ENCODE assay signal across 13 mouse cellular contexts in the genomic region with DNA sequence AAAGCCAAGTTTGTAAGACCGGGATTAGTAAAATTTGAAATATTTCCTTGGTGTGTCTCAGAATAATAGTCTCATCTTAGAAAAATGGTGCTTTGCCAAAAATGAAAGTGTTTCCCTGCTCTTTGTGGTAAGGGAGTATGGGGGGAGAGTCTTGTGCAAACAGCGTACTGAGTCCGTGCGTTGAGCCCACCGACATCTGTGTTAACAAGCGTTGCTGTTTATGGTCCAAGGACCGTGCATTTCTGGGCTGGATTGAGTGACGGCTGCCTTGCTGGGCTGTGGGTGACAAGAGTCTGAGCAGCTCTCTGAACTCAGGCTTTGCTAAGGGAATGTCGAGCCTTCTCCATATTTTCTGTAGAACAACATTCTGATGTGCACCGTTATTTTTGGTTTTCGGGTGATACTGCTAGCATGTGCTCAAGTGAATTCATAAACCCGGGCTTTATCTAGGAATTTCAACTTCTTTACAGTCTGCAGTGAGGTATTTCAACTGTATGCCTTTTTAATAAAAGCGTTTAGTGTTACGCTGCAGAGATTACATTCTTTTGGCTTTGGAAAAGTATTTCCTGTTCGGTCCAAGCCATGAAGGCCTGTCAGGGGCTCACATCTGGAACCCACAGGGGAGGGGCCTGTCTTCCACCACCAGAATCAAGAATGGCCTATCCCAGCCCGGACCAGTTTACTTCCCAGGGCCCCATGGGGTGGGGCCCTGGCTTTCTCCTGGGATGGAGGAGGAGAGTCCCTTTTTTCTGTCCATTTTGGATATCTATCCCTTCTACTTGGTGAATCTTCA. TPM values are rescaled to one million over a fixed set of nuclear protein-coding genes. Genes with fewer than 3 reads are reported as not detected.
DNase-seq lines count a peak whose midpoint lies in the region; ATAC-seq and TF ChIP-seq lines count a peak whose summit lies in the region.
"Had no signal": no experiment of that assay in that cellular context is flagged by ENCODE, and none has a peak within 500 bp of the region (broad histone marks: within the 10 kb centered on the region; RNA-seq: fewer than 3 reads in every experiment).

No protein-coding gene starts in this region.

- peak overlapping the region; percentile 12; the same call in 1 of the 2 replicates for H3K4me2 ChIP-seq in heart, embryonic 14.5 days (ENCODE audit: low read length)
- H3K4me2 ChIP-seq in midbrain, embryonic 11.5 days, result no peak overlapping the region
- H3K4me2 ChIP-seq in intestine, postnatal 0 days (replicated peaks; ENCODE audit: low read depth), result 0 out of 2 replicates have a peak overlapping the region, but pooled peaks have one; percentile 0
- H3K4me2 ChIP-seq in stomach, postnatal 0 days (replicated peaks; ENCODE audit: low read depth), result peak overlapping the region; percentile 5; the same call in 1 of the 2 replicates

- DNase-seq in heart, postnatal 25 days (ENCODE audit: low spot score), result no peak
- DNase-seq in midbrain, embryonic 11.5 days (ENCODE audit: low spot score, missing footprints), result peak; percentile 74
- DNase-seq in midbrain, embryonic 10.5 days (ENCODE audit: low spot score), result no peak
- DNase-seq in stomach, postnatal 0 days (ENCODE audit: low spot score), result no peak
- DNase-seq in cerebellum, adult 8-10 months, result no peak
- no peak for DNase-seq in left cerebral cortex, adult 9 months (ENCODE audit: low spot score in 2 of 2)
- DNase-seq: cerebellum, adult 9-11 months; thymus, postnatal 36 days had no signal

- TF ChIP-seq CTCF in intestine, postnatal 0 days (IDR thresholded peaks at IDR 0.05; ENCODE audit: low read depth), result no peak
- TF ChIP-seq CTCF in stomach, postnatal 0 days (IDR thresholded peaks at IDR 0.05; ENCODE audit: low read depth), result no peak

- no peaks in the 10 kb centered on the region for H3K9me3 ChIP-seq in heart, embryonic 14.5 days (ENCODE audit: control insufficient read depth, low read length)
- no peaks in the 10 kb centered on the region for H3K9me3 ChIP-seq in midbrain, embryonic 11.5 days (ENCODE audit: control insufficient read depth, low read length)
- no peaks in the 10 kb centered on the region for H3K9me3 ChIP-seq in midbrain, embryonic 10.5 days (replicated peaks)
- no peaks in the 10 kb centered on the region for H3K9me3 ChIP-seq in intestine, postnatal 0 days (ENCODE audit: control insufficient read depth)
- H3K9me3 ChIP-seq in stomach, postnatal 0 days (ENCODE audit: control insufficient read depth, low read length), result no peaks in the 10 kb centered on the region

- no peaks in the 10 kb centered on the region for H3K36me3 ChIP-seq in heart, embryonic 14.5 days (ENCODE audit: control insufficient read depth, insufficient read depth, low read length)
- H3K36me3 ChIP-seq in midbrain, embryonic 11.5 days (ENCODE audit: control insufficient read depth, insufficient read depth, low read length), result no peaks in the 10 kb centered on the region
- H3K36me3 ChIP-seq in midbrain, embryonic 10.5 days, result no peaks in the 10 kb centered on the region
- no peaks in the 10 kb centered on the region for H3K36me3 ChIP-seq in intestine, postnatal 0 days (ENCODE audit: control insufficient read depth, insufficient read depth)
- H3K36me3 ChIP-seq in stomach, postnatal 0 days (ENCODE audit: control insufficient read depth, insufficient read depth, low read length), result no peaks in the 10 kb centered on the region

- ATAC-seq in heart, embryonic 14.5 days (ENCODE audit: insufficient number of reproducible peaks, insufficient read depth, low FRiP score, low read depth), result no peak
- ATAC-seq in midbrain, embryonic 11.5 days (ENCODE audit: low FRiP score), result no peak
- no peak for ATAC-seq in intestine, postnatal 0 days
- no peak; the same call in 1 of the 2 replicates for ATAC-seq in stomach, postnatal 0 days (ENCODE audit: low FRiP score, low TSS enrichment)

- H3K9ac ChIP-seq in heart, embryonic 14.5 days (ENCODE audit: low read length), result no peak overlapping the region
- no peak overlapping the region for H3K9ac ChIP-seq in midbrain, embryonic 11.5 days (ENCODE audit: low read length)
- H3K9ac ChIP-seq in intestine, postnatal 0 days (ENCODE audit: low read depth, low read length), result no peak overlapping the region
- no peak overlapping the region for H3K9ac ChIP-seq in stomach, postnatal 0 days (ENCODE audit: low read length)

- intact Hi-C loops in heart, postnatal 25 days (cut with DNase I), result no loop called here

- TF ChIP-seq EP300 in stomach, postnatal 0 days (optimal IDR thresholded peaks at IDR 0.05), result no peak

- H3K4me1 ChIP-seq in heart, embryonic 14.5 days (ENCODE audit: control insufficient read depth in 2 of 2, insufficient read depth in 2 of 2, low read length in 2 of 2), result peaks cover 2 to 5% of the 10 kb centered on the region in 2 experiments; a peak in 1 of 4 replicates
- no peaks in the 10 kb centered on the region for H3K4me1 ChIP-seq in midbrain, embryonic 11.5 days (ENCODE audit: control insufficient read depth, insufficient read depth, low read length)
- H3K4me1 ChIP-seq in midbrain, embryonic 10.5 days, result no peaks in the 10 kb centered on the region
- no peaks in the 10 kb centered on the region for H3K4me1 ChIP-seq in intestine, postnatal 0 days (replicated peaks; ENCODE audit: control insufficient read depth, insufficient read depth, low read length)
- H3K4me1 ChIP-seq in stomach, postnatal 0 days (replicated peaks; ENCODE audit: control insufficient read depth, insufficient read depth), result no peaks in the 10 kb centered on the region; the same call in 1 of the 2 replicates

- 52% methylated on average over 16 of the region's 16 CpGs for WGBS in heart, embryonic 14.5 days
- WGBS in midbrain, embryonic 11.5 days, result 75% methylated on average over 16 of the region's 16 CpGs
- WGBS in midbrain, embryonic 10.5 days, result 84% methylated on average over 16 of the region's 16 CpGs
- 57% methylated on average over 16 of the region's 16 CpGs for WGBS in intestine, postnatal 0 days
- 26% methylated on average over 16 of the region's 16 CpGs for WGBS in stomach, postnatal 0 days

- no peak overlapping the region for H3K4me3 ChIP-seq in heart, embryonic 14.5 days (ENCODE audit: control insufficient read depth in 1 of 2, insufficient read depth in 1 of 2, low read depth in 1 of 2, low read length in 2 of 2)
- H3K4me3 ChIP-seq in midbrain, embryonic 11.5 days (ENCODE audit: low read depth, low read length), result no peak overlapping the region
- no peak overlapping the region for H3K4me3 ChIP-seq in midbrain, embryonic 10.5 days
- no peak overlapping the region for H3K4me3 ChIP-seq in intestine, postnatal 0 days (ENCODE audit: low read depth, low read length)
- H3K4me3 ChIP-seq in stomach, postnatal 0 days (ENCODE audit: low read depth, low read length), result no peak overlapping the region
- H3K4me3 ChIP-seq: erythroblast, embryonic 14.5 days had no signal

- peak overlapping the region; percentile 3 to 51; a peak in 1 of 4 replicates for H3K27ac ChIP-seq in heart, embryonic 14.5 days (replicated peaks in 1 of 2; ENCODE audit: control insufficient read depth in 1 of 2, insufficient read depth in 1 of 2, low read depth in 2 of 2, low read length in 2 of 2)
- no peak overlapping the region for H3K27ac ChIP-seq in midbrain, embryonic 11.5 days (ENCODE audit: low read depth, low read length)
- no peak overlapping the region for H3K27ac ChIP-seq in midbrain, embryonic 10.5 days (replicated peaks)
- no peak overlapping the region for H3K27ac ChIP-seq in intestine, postnatal 0 days (ENCODE audit: low read depth, low read length)
- no peak overlapping the region for H3K27ac ChIP-seq in stomach, postnatal 0 days (replicated peaks)
- H3K27ac ChIP-seq: macrophage had no signal

- no peaks in the 10 kb centered on the region for H3K27me3 ChIP-seq in heart, embryonic 14.5 days (ENCODE audit: control insufficient read depth, insufficient read depth, low read length)
- no peaks in the 10 kb centered on the region for H3K27me3 ChIP-seq in midbrain, embryonic 11.5 days (ENCODE audit: control insufficient read depth, insufficient read depth, low read length)
- H3K27me3 ChIP-seq in midbrain, embryonic 10.5 days (ENCODE audit: low read depth, poor library complexity, severe bottlenecking), result no peaks in the 10 kb centered on the region
- no peaks in the 10 kb centered on the region for H3K27me3 ChIP-seq in intestine, postnatal 0 days (replicated peaks; ENCODE audit: control insufficient read depth, insufficient read depth, low read length)
- no peaks in the 10 kb centered on the region for H3K27me3 ChIP-seq in stomach, postnatal 0 days (ENCODE audit: control insufficient read depth, insufficient read depth, low read length)

RNA-seq across cellular contexts. Expression of a gene that starts 20.6 kb away (rescaled TPM):
- polyA plus RNA-seq in heart, embryonic 14.5 days (2014; fragmentation: Nextera tagmentation; extraction: Ambion mirVana), result 0.05 and 0.57 TPM in 2 replicates
- under 1 TPM; 0.11 to 0.16 TPM for total RNA-seq in heart, postnatal 25 days (2021)
- 0.18 TPM in 1 of 2 replicates, not detected in the other for polyA plus RNA-seq in midbrain, embryonic 11.5 days (2014; fragmentation: Nextera tagmentation; extraction: Ambion mirVana)
- polyA plus RNA-seq in midbrain, embryonic 10.5 days (2016; fragmentation: Nextera tagmentation; extraction: Ambion mirVana), result 0.26 and 0.30 TPM in 2 replicates
- 0.18 and 0.35 TPM in 2 replicates for polyA plus RNA-seq in intestine, postnatal 0 days (2015; fragmentation: Nextera tagmentation; extraction: Ambion mirVana)
- 0.22 and 0.24 TPM in 2 replicates for polyA plus RNA-seq in stomach, postnatal 0 days (2015; fragmentation: Nextera tagmentation; extraction: Ambion mirVana)
- polyA plus RNA-seq: erythroblast, embryonic 14.5 days had no signal

RNA-seq across cellular contexts. Expression of a gene that starts 30.2 kb away (rescaled TPM):
- 0.42 TPM in 2 replicates for polyA plus RNA-seq in heart, embryonic 14.5 days (2014; fragmentation: Nextera tagmentation; extraction: Ambion mirVana)
- total RNA-seq in heart, postnatal 25 days (2021), result not detected
- not detected in 2 replicates for polyA plus RNA-seq in midbrain, embryonic 11.5 days (2014; fragmentation: Nextera tagmentation; extraction: Ambion mirVana)
- polyA plus RNA-seq in midbrain, embryonic 10.5 days (2016; fragmentation: Nextera tagmentation; extraction: Ambion mirVana), result not detected in 2 replicates
- not detected in 2 replicates for polyA plus RNA-seq in intestine, postnatal 0 days (2015; fragmentation: Nextera tagmentation; extraction: Ambion mirVana)
- polyA plus RNA-seq in stomach, postnatal 0 days (2015; fragmentation: Nextera tagmentation; extraction: Ambion mirVana), result not detected in 2 replicates
- polyA plus RNA-seq: erythroblast, embryonic 14.5 days; hindbrain, embryonic 11.5 days had no signal

Comparison
In these comparisons a context has a peak if more than half of its experiments do, and no peak if none do; other contexts are left out.
1. H3K27ac ChIP-seq: peak in heart, embryonic 14.5 days (2 of 2); none in midbrain, embryonic 11.5 days (single experiment), midbrain, embryonic 10.5 days (single experiment), intestine, postnatal 0 days (single experiment) and stomach, postnatal 0 days (single experiment).